Mouse (Mus musculus) forebrain, postnatal 0 days (tissue): ENCODE measurements around the gene Hgd. TPM values are rescaled to one million over a fixed set of nuclear protein-coding genes. Genes with fewer than 3 reads are reported as not detected.

Experiments used
- ATAC-seq: fragments of 200-750 bp; cut with Nextera tagmentation; 2 replicates; pipeline ENCODE4 v1.8.0; 2017; ENCODE audit warnings: mild to moderate bottlenecking, moderate library complexity
- DNase-seq: peaks from one replicate; pipeline ENCODE4 v3.0.0-alpha.2; 2015
- H3K27ac ChIP-seq: fragments of 300-500 bp; sonication (generic); 2 replicates; pipeline ENCODE4 v1.5.1; 2014; ENCODE audit warnings: low read depth, mild to moderate bottlenecking, antibody characterized with exemption, low read length, moderate library complexity, mixed read lengths
- H3K27me3 ChIP-seq: fragments of 300-500 bp; sonication (generic); 2 replicates; pipeline ENCODE4 v1.6.1; 2014; ENCODE audit warnings: mild to moderate bottlenecking, low read length, mixed read lengths; ENCODE audit not compliant: insufficient read depth
- H3K36me3 ChIP-seq: fragments of 300-500 bp; sonication (generic); 2 replicates; pipeline ENCODE4 v1.6.1; 2014; ENCODE audit warnings: mild to moderate bottlenecking, moderate library complexity; ENCODE audit not compliant: insufficient read depth
- H3K4me1 ChIP-seq: fragments of 300-500 bp; sonication (generic); 2 replicates; pipeline ENCODE4 v1.6.1; 2014; ENCODE audit warnings: antibody characterized with exemption; ENCODE audit not compliant: insufficient read depth
- H3K4me2 ChIP-seq: fragments of 300-500 bp; sonication (generic); 2 replicates; pipeline ENCODE4 v1.6.1; 2014; ENCODE audit warnings: low read depth, mild to moderate bottlenecking, moderate library complexity
- H3K4me3 ChIP-seq: fragments of 300-500 bp; sonication (generic); 2 replicates; pipeline ENCODE4 v1.5.1; 2014; ENCODE audit warnings: low read depth, low read length, mixed read lengths
- H3K9ac ChIP-seq: fragments of 300-500 bp; sonication (generic); 2 replicates; pipeline ENCODE4 v1.6.1; 2014; ENCODE audit warnings: mild to moderate bottlenecking
- H3K9me3 ChIP-seq: fragments of 300-500 bp; sonication (generic); 2 replicates; pipeline ENCODE4 v1.6.1; 2016; ENCODE audit warnings: low read length
- CTCF ChIP-seq: sonication (generic); IDR thresholded peaks from 2 replicates; pipeline ENCODE4 v1.5.1; 2016; ENCODE audit warnings: antibody characterized with exemption, control low read depth, low read depth
- WGBS: fragments of 180-500 bp; shearing (Covaris S2); extraction: QIAGEN DNeasy Blood & Tissue Kit; methylation state at CpG from one replicate; pipeline ENCODE4 v1.1.7; 2014; 5-methylcytosine and 5-hydroxymethylcytosine counted together
- polyA plus RNA-seq: library from polyadenylated mRNA; unstranded; fragments of >200 nt; fragmentation: Nextera tagmentation; extraction: Ambion mirVana; gene quantifications from 2 replicates; pipeline ENCODE4 v1.2.1, GENCODE M21; 2015
- total RNA-seq: library from RNA; depleted of rRNA; stranded (reverse); fragments of >200 nt; gene quantifications from 2 replicates; pipeline ENCODE4 v1.2.3, GENCODE M21; 2014

The Hgd gene
- total and polyA plus RNA-seq, 2 experiments from 2014 or later = not detected

DNA sequence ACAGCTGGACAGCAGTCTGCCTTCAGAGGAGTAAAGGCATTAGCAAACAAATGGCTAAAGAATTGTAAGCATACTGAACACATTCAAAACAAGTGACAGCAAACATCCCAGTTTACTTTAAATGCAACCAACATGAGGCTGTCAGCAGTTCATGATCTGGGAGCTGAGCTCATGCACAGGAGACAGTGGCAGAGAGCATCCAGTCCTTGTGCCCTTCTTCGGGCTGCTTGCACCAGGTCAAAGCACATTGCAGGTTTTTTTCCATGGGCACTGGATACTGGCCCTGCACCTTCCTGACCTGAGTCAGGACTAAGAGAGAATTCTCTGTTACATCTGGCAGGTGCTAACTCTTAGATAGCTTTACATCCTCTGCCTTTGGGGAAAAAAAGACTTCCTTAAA lies 362 bp upstream of the Hgd start:
- Histone ChIP-seq H3K36me3 (no peaks in the 10 kb centered on the region), H3K9me3 (no peaks in the 10 kb centered on the region), H3K4me3 (no peak overlapping the region), H3K27me3 (no peaks in the 10 kb centered on the region), H3K4me1 (peaks cover 4% of the 10 kb centered on the region; the same call in 1 of the 2 replicates), H3K4me2 (no peak overlapping the region), H3K27ac (no peak overlapping the region), H3K9ac (no peak overlapping the region)
- ATAC-seq (no peak), DNase-seq (no peak)
- WGBS = 82% methylated on average over 1 of the region's 1 CpGs
- TF ChIP-seq CTCF = no peak

DNA sequence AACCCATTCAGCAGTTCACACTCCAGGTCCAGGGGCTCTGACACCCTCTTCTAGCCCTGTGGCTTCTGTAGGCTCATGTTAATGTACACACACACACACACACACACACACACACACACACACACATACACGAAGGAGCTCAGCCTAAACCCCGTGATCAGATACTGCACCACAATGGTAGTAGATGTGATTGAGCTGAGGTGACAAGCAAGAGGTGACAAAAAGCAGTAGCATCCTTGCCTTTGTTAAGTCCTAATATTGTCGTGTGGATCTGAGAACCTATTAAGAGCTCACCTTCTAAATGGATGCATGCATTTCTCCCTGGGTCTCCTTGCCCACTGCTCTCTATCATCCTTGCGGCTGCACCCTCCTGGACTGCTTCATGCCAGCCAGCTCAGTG lies 698 bp downstream of the Hgd start:
- H3K4me2 ChIP-seq = no peak overlapping the region
- H3K4me1 ChIP-seq = peaks cover 11% of the 10 kb centered on the region; the same call in 1 of the 2 replicates
- DNase-seq = no peak
- TF ChIP-seq CTCF = no peak
- no peak overlapping the region for H3K4me3 ChIP-seq
- ATAC-seq = no peak
- H3K36me3 ChIP-seq = no peaks in the 10 kb centered on the region
- 89% methylated on average over 4 of the region's 4 CpGs for WGBS
- no peaks in the 10 kb centered on the region for H3K27me3 ChIP-seq
- H3K9me3 ChIP-seq = no peaks in the 10 kb centered on the region
- H3K9ac ChIP-seq = no peak overlapping the region
- H3K27ac ChIP-seq = no peak overlapping the region

DNA sequence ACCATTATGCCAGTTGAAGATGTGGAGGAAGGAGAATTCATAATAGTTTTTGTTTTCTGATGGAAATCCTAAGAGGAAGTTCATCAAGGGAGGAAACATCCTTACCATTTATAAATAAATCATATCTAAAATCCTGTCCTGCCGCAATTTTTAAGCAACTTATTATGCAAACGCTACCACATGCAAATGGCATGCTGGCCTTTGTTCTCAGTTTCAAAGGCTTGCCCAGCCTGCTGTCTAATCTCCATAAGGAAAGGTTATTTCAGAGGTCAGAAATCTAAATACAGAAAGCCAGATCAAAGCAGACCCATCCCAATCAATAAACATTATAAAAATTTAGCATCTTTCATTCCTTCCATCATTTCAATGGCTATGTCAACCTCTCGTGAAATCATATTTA lies 1.9 kb downstream of the Hgd start:
- H3K9me3 ChIP-seq = no peaks in the 10 kb centered on the region
- no peak overlapping the region for H3K4me3 ChIP-seq
- H3K27ac ChIP-seq = no peak overlapping the region
- no peaks in the 10 kb centered on the region for H3K27me3 ChIP-seq
- DNase-seq (no peak), ATAC-seq (no peak)
- H3K9ac ChIP-seq = no peak overlapping the region
- no peaks in the 10 kb centered on the region for H3K36me3 ChIP-seq
- H3K4me2 ChIP-seq = no peak overlapping the region
- TF ChIP-seq CTCF = no peak
- 35% methylated on average over 3 of the region's 3 CpGs for WGBS
- H3K4me1 ChIP-seq = peaks cover 11% of the 10 kb centered on the region; the same call in 1 of the 2 replicates

DNA sequence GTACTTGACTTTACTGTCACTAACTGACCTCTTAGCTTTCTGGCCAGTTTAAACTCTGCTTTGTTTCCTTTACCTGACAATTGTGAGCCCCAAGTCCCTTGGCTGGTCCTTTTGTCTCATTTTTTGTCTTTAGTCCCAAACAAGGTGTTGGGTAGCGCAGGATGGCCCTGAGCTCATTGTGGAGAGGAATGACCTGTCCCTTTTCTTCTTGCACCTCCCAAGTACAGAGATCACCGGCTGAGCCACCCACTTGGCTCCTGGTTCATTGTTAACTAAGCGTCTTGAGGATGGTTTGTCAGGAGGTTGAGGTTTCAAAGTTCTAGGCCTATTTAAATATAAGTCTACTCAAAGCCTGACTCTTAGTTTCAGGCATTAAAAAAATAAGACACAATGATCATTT lies 3.4 kb downstream of the Hgd start:
- H3K9ac ChIP-seq = no peak overlapping the region
- H3K9me3 ChIP-seq = no peaks in the 10 kb centered on the region
- ATAC-seq = no peak
- no peak overlapping the region for H3K4me3 ChIP-seq
- H3K27ac ChIP-seq = no peak overlapping the region
- H3K4me2 ChIP-seq = no peak overlapping the region
- H3K27me3 ChIP-seq = no peaks in the 10 kb centered on the region
- TF ChIP-seq CTCF = no peak
- no peaks in the 10 kb centered on the region for H3K36me3 ChIP-seq
- no peak for DNase-seq
- WGBS = 81% methylated on average over 3 of the region's 3 CpGs
- H3K4me1 ChIP-seq = peaks cover 11% of the 10 kb centered on the region; the same call in 1 of the 2 replicates

DNA sequence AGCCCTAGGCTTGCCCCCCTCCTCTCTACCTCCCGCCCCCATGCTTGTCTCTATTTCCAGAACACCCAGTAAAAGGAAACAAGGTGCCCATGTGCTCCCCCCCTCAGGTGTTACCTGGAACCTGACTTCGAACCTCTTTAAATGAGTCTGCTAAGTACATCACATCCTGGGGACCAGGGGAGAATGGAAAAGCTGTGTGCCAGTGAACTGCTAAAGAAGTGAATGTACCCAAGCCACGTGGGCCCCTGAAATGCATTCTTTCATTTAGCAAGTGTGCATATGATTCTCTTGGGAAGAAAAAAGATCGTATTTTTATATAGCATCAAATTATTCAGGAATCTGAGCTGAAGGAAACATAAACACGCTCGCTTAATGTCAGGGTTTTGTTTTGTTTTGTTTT lies 3.8 kb downstream of the Hgd start:
- DNase-seq (no peak), ATAC-seq (no peak)
- Histone ChIP-seq H3K9ac (peak overlapping the region; percentile 52; the same call in 1 of the 2 replicates), H3K4me2 (peak overlapping the region; percentile 48), H3K36me3 (no peaks in the 10 kb centered on the region), H3K27ac (peak overlapping the region; percentile 92), H3K27me3 (no peaks in the 10 kb centered on the region), H3K4me1 (peaks cover 11% of the 10 kb centered on the region; the same call in 1 of the 2 replicates), H3K9me3 (no peaks in the 10 kb centered on the region), H3K4me3 (peak overlapping the region; percentile 26; the same call in 1 of the 2 replicates)
- WGBS = 23% methylated on average over 6 of the region's 6 CpGs
- TF ChIP-seq CTCF = no peak

DNA sequence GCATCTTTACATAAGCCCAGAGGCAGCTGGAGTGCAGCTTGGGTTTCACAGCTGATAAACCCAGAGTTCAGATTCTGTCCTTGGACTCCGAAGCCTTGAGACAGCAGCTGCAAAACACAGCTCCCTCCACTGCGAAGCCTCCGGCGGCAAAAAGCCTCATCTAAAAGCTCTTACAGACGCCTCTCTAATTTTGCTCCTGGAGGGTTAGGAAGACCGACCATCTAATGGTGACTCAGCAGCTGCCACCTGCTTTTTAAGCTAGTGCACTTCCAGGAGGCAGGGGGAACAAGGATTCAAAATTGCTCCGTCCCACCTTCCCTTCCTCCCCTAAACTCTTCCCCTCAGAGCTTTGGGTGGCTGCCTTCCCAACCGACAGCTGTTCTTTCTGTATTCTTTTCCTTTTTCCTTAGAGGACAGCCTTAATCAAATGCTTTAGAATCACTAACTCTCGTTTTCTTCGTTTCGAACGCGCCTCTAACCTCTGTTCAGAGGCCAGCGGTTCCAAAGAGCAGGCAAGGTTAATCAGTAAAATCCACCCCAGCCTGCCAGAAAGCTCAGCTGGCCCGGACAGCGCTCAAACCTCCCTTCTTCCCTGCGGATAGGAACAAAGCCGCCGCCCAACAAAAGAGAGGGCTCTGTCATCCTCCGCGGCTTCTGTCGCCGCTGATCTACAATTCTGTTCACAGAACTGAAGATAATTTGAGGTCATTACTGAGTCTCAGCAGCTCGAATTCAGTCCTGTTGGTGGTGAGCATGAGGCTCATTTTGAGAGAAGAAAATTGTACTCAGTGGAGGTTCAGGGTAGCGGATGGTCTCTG lies 4.5 kb downstream of the Hgd start:
- Histone ChIP-seq H3K4me2 (peak overlapping the region; percentile 48), H3K36me3 (no peaks in the 10 kb centered on the region), H3K4me1 (peaks cover 11% of the 10 kb centered on the region; the same call in 1 of the 2 replicates), H3K9ac (peak overlapping the region; percentile 52), H3K9me3 (no peaks in the 10 kb centered on the region), H3K27ac (peak overlapping the region; percentile 92), H3K27me3 (no peaks in the 10 kb centered on the region), H3K4me3 (peak overlapping the region; percentile 26)
- ATAC-seq (peak; percentile 89), DNase-seq (peak; percentile 81)
- WGBS = 2% methylated on average over 25 of the region's 25 CpGs
- peak; percentile 21; the same call in 1 of the 2 replicates for TF ChIP-seq CTCF

DNA sequence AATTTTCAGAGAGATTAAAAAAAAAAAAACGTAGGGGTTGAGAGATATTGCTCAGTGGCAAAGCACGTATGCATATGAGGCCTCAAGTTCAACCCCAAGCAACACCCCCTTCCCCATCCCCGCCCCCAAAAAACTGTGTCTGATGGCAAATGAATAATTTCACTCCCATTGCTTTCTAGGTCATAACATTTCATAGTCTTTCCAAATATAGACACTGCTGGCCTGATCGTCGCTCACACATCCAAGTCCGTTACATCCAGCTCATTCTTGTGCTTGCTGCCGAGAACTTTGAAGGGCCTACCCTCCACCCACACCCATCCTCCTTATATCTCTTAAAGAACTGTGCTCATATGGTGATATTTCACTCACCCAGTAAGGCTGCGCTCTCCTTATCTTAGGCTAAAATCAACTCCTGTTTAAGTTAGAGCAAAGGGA lies 5.2 kb downstream of the Hgd start:
- H3K4me2 ChIP-seq = peak overlapping the region; percentile 48; the same call in 1 of the 2 replicates
- H3K36me3 ChIP-seq = no peaks in the 10 kb centered on the region
- H3K9me3 ChIP-seq = no peaks in the 10 kb centered on the region
- DNase-seq (peak; percentile 37), ATAC-seq (peak; percentile 38)
- no peaks in the 10 kb centered on the region for H3K27me3 ChIP-seq
- no peak overlapping the region for H3K9ac ChIP-seq
- H3K4me3 ChIP-seq = no peak overlapping the region
- WGBS = 42% methylated on average over 8 of the region's 8 CpGs
- TF ChIP-seq CTCF = no peak
- peak overlapping the region; percentile 92 for H3K27ac ChIP-seq
- peaks cover 11% of the 10 kb centered on the region; the same call in 1 of the 2 replicates for H3K4me1 ChIP-seq
